Mouse (Mus musculus) right cerebral cortex, adult 18-20 months (tissue): ENCODE data around the gene Jmy.
A peak's percentile ranks its signal among the peaks of the same experiment; 100 is the strongest.
"Not testable (repeated sequence)": the region's sequence is repeated elsewhere in the genome, so short reads cannot be mapped to it uniquely, and the experiment has no call there.

Experiments
- DNase-seq: peaks from one replicate; pipeline ENCODE4 v3.0.0; 2022; ENCODE audit warnings: mixed read lengths

Jmy gene

GRCm38 (mm10) chr13:93499167-93499972, at the start of gene Jmy:
Jmy (minus strand) TSS chr13:93499808.
- peak; percentile 86 for DNase-seq

- no peak for DNase-seq
These were observed 48.0 kb upstream of the Jmy start for GRCm38 (mm10) chr13:93547641-93548040.

GRCm38 (mm10) chr13:93546011-93546410, 46.4 kb upstream of the Jmy start:
- no peak for DNase-seq

- DNase-seq: no peak
These were observed 44.7 kb upstream of the Jmy start for GRCm38 (mm10) chr13:93544274-93544673.

- no peak for DNase-seq
These were observed 39.7 kb upstream of the Jmy start for GRCm38 (mm10) chr13:93539311-93539710.

- DNase-seq: no peak
These were observed 19.2 kb upstream of the Jmy start for GRCm38 (mm10) chr13:93518753-93519319.

- no peak for DNase-seq
These were observed 17.6 kb upstream of the Jmy start for GRCm38 (mm10) chr13:93517223-93517622.

GRCm38 (mm10) chr13:93514000-93514795, 14.6 kb upstream of the Jmy start:
- no peak for DNase-seq

GRCm38 (mm10) chr13:93510447-93511180, 11.0 kb upstream of the Jmy start:
- peak; percentile 18 for DNase-seq

GRCm38 (mm10) chr13:93506920-93507319, 7.3 kb upstream of the Jmy start:
- DNase-seq: not testable (repeated sequence)

GRCm38 (mm10) chr13:93501724-93502123, 2.1 kb upstream of the Jmy start:
- no peak for DNase-seq

GRCm38 (mm10) chr13:93499973-93500633, 495 bp upstream of the Jmy start:
- no peak for DNase-seq

GRCm38 (mm10) chr13:93498211-93499166, 1.1 kb downstream of the Jmy start:
- DNase-seq: peak; percentile 20

GRCm38 (mm10) chr13:93496977-93497376, 2.6 kb downstream of the Jmy start:
- no peak for DNase-seq

- peak; percentile 7 for DNase-seq
These were observed 11.1 kb downstream of the Jmy start for GRCm38 (mm10) chr13:93488510-93488909.

- no peak for DNase-seq
These were observed 11.9 kb downstream of the Jmy start for GRCm38 (mm10) chr13:93487734-93488133.

GRCm38 (mm10) chr13:93484276-93484675, 15.3 kb downstream of the Jmy start:
- no peak for DNase-seq

GRCm38 (mm10) chr13:93481110-93481509, 18.5 kb downstream of the Jmy start:
- DNase-seq: no peak

- DNase-seq: no peak
These were observed 21.3 kb downstream of the Jmy start for GRCm38 (mm10) chr13:93478344-93478743.

- no peak for DNase-seq
These were observed 31.3 kb downstream of the Jmy start for GRCm38 (mm10) chr13:93468355-93468754.

GRCm38 (mm10) chr13:93459566-93459965, 40.0 kb downstream of the Jmy start:
- DNase-seq: no peak
